Mouse (Mus musculus) hindbrain, embryonic 11.5 days (tissue): ENCODE data around the gene Ankrd6. TPM values are rescaled to one million over a fixed set of nuclear protein-coding genes. Genes with fewer than 3 reads are reported as not detected.

Experiments used
- ATAC-seq: fragments of 200-750 bp; cut with Nextera tagmentation; 2 replicates; pipeline ENCODE4 v1.8.0; 2017; ENCODE audit warnings: mild to moderate bottlenecking, moderate TSS enrichment, moderate library complexity; ENCODE audit not compliant: low FRiP score
- DNase-seq: peaks from one replicate; pipeline ENCODE4 v3.0.0-alpha.2; 2015; ENCODE audit warnings: low spot score
- H3K27ac ChIP-seq: fragments of 300-500 bp; sonication (generic); 2 replicates; pipeline ENCODE4 v1.5.1; 2014; ENCODE audit warnings: mild to moderate bottlenecking, low read depth, low read length
- H3K27me3 ChIP-seq: fragments of 300-500 bp; sonication (generic); 2 replicates; pipeline ENCODE4 v1.6.1; 2014; ENCODE audit warnings: mild to moderate bottlenecking, low read length, moderate library complexity, mixed read lengths; ENCODE audit not compliant: control insufficient read depth, insufficient read depth
- H3K36me3 ChIP-seq: fragments of 300-500 bp; sonication (generic); 2 replicates; pipeline ENCODE4 v1.6.1; 2014; ENCODE audit warnings: mild to moderate bottlenecking, low read length, moderate library complexity, mixed read lengths; ENCODE audit not compliant: control insufficient read depth, insufficient read depth
- H3K4me1 ChIP-seq: fragments of 300-500 bp; sonication (generic); replicated peaks from 2 replicates; pipeline ENCODE4 v1.6.1; 2014; ENCODE audit warnings: low read length, mixed read lengths; ENCODE audit not compliant: control insufficient read depth, insufficient read depth
- H3K4me2 ChIP-seq: fragments of 300-500 bp; sonication (generic); replicated peaks from 2 replicates; pipeline ENCODE4 v1.6.1; 2014; ENCODE audit warnings: mild to moderate bottlenecking, low read depth, low read length
- H3K4me3 ChIP-seq: fragments of 300-500 bp; sonication (generic); 2 replicates; pipeline ENCODE4 v1.5.1; 2014; ENCODE audit warnings: low read depth, low read length
- H3K9ac ChIP-seq: fragments of 300-500 bp; sonication (generic); 2 replicates; pipeline ENCODE4 v1.6.1; 2014; ENCODE audit warnings: low read depth, low read length
- H3K9me3 ChIP-seq: fragments of 300-500 bp; sonication (generic); 2 replicates; pipeline ENCODE4 v1.6.1; 2016; ENCODE audit warnings: low read length; ENCODE audit not compliant: control insufficient read depth
- WGBS: fragments of 180-500 bp; shearing (Covaris S2); extraction: QIAGEN DNeasy Blood & Tissue Kit; methylation state at CpG from one replicate; pipeline ENCODE4 v1.1.7; 2014; 5-methylcytosine and 5-hydroxymethylcytosine counted together
- polyA plus RNA-seq: library from polyadenylated mRNA; unstranded; fragments of >200 nt; fragmentation: Nextera tagmentation; extraction: Ambion mirVana; gene quantifications from 2 replicates; pipeline ENCODE4 v1.2.1, GENCODE M21; 2014

The Ankrd6 gene
- polyA plus RNA-seq, 1 experiment from 2014 or later = 22.4 TPM

GRCm38 (mm10) chr4:32828385-32829077 lies 122.1 kb downstream of the Ankrd6 start:
- no peak overlapping the region for H3K4me2 ChIP-seq
- no peak overlapping the region for H3K27ac ChIP-seq
- H3K4me1 ChIP-seq = no peaks in the 10 kb centered on the region
- no peak overlapping the region for H3K4me3 ChIP-seq
- H3K27me3 ChIP-seq = no peaks in the 10 kb centered on the region
- H3K9me3 ChIP-seq = no peaks in the 10 kb centered on the region
- no peak for DNase-seq
- 89% methylated on average over 10 of the region's 10 CpGs for WGBS
- no peak overlapping the region for H3K9ac ChIP-seq
- H3K36me3 ChIP-seq = no peaks in the 10 kb centered on the region
- no peak for ATAC-seq

- no peak overlapping the region for H3K4me3 ChIP-seq
- no peaks in the 10 kb centered on the region for H3K4me1 ChIP-seq
- no peaks in the 10 kb centered on the region for H3K27me3 ChIP-seq
- H3K4me2 ChIP-seq = no peak overlapping the region
- DNase-seq (no peak), ATAC-seq (no peak)
- WGBS = 77% methylated on average over 7 of the region's 7 CpGs
- H3K36me3 ChIP-seq = no peaks in the 10 kb centered on the region
- no peaks in the 10 kb centered on the region for H3K9me3 ChIP-seq
- H3K27ac ChIP-seq = no peak overlapping the region
- no peak overlapping the region for H3K9ac ChIP-seq
Measured at GRCm38 (mm10) chr4:32826925-32827324, 123.7 kb downstream of the Ankrd6 start.

DNA sequence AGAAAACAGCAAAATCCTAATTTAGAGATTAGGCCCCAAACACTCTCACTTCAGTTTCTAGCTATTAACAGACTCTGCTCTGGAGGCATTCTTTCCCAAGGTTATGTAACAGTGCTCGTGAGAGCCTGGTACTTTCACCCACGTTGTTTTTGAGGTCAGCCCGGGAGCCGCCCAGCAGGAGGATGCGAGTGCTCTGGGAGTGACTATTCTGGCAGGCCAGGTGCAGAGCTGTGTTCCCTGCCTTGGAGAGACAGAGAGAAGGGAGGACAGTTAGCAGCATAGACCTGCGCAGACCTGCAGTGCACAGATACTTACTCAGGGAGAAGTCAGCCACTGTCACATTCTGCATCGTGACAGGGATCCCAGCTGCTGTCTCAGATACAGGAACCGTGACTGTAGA lies 126.4 kb downstream of the Ankrd6 start:
- H3K4me2 ChIP-seq = no peak overlapping the region
- no peaks in the 10 kb centered on the region for H3K4me1 ChIP-seq
- 59% methylated on average over 8 of the region's 8 CpGs for WGBS
- DNase-seq (no peak), ATAC-seq (no peak)
- H3K27me3 ChIP-seq = no peaks in the 10 kb centered on the region
- H3K9me3 ChIP-seq = no peaks in the 10 kb centered on the region
- H3K4me3 ChIP-seq = no peak overlapping the region
- H3K27ac ChIP-seq = no peak overlapping the region
- H3K9ac ChIP-seq = no peak overlapping the region
- H3K36me3 ChIP-seq = 0 out of 2 replicates have a peak, but pooled peaks cover 3% of the 10 kb centered on the region

DNA sequence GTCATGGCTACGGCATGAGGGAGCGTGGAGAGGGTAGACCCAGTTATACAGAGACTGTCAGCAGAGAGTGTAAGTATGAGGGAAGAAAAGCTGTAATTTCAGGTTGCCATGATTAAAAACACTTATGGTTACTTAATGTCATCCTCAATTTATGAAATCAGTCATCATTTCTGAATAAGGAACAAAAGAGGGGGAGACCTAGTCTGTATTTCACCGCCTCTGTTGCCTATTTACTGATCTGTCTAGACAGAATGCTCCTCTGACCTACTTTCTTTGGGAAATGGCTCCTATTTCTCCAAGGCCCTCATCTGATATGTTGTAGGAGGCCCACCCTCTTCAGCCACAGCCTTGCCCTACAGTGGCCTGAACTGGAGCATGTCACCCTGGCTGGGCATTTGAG lies 130.0 kb downstream of the Ankrd6 start:
- Histone ChIP-seq H3K9ac (no peak overlapping the region), H3K4me3 (no peak overlapping the region), H3K36me3 (0 out of 2 replicates have a peak, but pooled peaks cover 3% of the 10 kb centered on the region), H3K4me1 (no peaks in the 10 kb centered on the region), H3K27ac (no peak overlapping the region), H3K9me3 (no peaks in the 10 kb centered on the region), H3K27me3 (no peaks in the 10 kb centered on the region), H3K4me2 (no peak overlapping the region)
- 91% methylated on average over 3 of the region's 3 CpGs for WGBS
- no peak for ATAC-seq
- DNase-seq = no peak

- Histone ChIP-seq H3K36me3 (peaks cover 5% of the 10 kb centered on the region; the same call in 1 of the 2 replicates), H3K9ac (no peak overlapping the region), H3K4me3 (no peak overlapping the region), H3K27ac (no peak overlapping the region), H3K4me2 (no peak overlapping the region), H3K9me3 (no peaks in the 10 kb centered on the region), H3K4me1 (no peaks in the 10 kb centered on the region), H3K27me3 (no peaks in the 10 kb centered on the region)
- ATAC-seq (no peak), DNase-seq (no peak)
- WGBS = 79% methylated on average over 5 of the region's 5 CpGs
Measured at GRCm38 (mm10) chr4:32817478-32817877, 133.2 kb downstream of the Ankrd6 start.

DNA sequence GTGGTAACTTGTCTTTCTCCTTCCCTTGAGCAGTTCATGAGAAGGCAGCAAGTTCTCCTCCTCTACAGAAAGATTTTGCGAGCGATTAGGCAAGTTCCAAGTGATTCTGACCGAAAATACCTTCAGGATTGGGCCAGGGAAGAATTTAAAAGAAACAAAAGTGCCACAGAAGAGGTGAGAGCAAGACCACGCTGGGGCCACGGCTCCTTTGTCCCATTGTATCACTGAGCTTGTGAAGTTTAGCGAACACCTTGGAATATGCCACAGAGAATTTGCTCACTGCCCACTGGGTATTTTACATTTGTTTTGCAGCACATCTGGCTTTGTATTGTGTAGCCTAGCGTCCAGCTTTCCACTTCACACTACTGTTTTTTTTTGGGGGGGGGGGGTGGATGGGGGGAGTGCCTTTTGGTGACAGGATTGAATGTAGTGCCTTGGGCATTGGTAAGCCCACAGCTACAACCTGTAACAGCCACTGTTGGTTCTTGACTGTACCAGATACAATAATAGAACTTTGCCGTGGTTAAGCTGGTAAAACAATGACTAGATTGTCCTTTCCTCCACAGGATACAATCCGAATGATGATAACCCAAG lies 150.0 kb downstream of the Ankrd6 start:
- H3K27ac ChIP-seq = peak overlapping the region; percentile 98
- peak overlapping the region; percentile 68 for H3K4me2 ChIP-seq
- H3K27me3 ChIP-seq = no peaks in the 10 kb centered on the region
- no peaks in the 10 kb centered on the region for H3K36me3 ChIP-seq
- DNase-seq (no peak), ATAC-seq (peak; percentile 62; the same call in 1 of the 2 replicates)
- peaks cover 3% of the 10 kb centered on the region for H3K4me1 ChIP-seq
- WGBS = 13% methylated on average over 9 of the region's 9 CpGs
- H3K9ac ChIP-seq = peak overlapping the region; percentile 98
- H3K4me3 ChIP-seq = peak overlapping the region; percentile 76
- H3K9me3 ChIP-seq = no peaks in the 10 kb centered on the region

DNA sequence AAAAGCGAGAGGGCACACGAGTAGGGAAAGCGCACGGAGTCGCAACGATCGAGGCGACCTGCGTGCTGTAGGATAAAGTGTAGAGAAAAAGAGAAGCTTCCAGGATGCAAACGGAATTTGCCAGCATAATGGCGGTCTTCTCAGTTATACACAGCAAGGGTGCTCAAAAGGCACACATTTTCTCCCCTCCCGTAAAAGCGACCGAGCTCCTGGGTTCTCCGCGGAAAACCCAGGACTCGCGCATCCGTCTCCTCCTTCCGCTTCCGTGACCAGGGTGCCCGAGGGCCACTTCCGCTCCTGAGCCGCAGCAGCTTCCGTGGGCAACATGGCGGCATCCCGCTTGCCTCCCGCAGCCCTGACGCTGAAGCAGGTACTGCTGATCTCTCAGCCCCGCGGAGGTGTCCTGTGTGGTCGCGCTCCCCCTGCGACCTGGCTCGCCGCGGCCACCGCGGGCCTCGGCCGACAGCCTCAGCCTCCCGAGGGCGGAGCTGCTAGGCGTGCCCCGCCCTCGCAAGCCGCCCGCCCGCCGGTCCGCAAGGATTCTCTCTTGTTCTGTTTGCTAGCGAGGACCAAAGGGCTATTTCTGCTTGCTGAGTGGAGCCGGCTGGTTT lies 150.6 kb downstream of the Ankrd6 start, which contains the start of gene Lyrm2:
Gene Lyrm2, plus strand, starts transcription at position 288 of the 611 bp plus-strand sequence.
- WGBS = under 1% methylated on average over 53 of the region's 53 CpGs
- peak; percentile 91 for ATAC-seq

GRCm38 (mm10) chr4:32798976-32799375 lies 151.7 kb downstream of the Ankrd6 start:
- DNase-seq (no peak), ATAC-seq (no peak)
- Histone ChIP-seq H3K36me3 (no peaks in the 10 kb centered on the region), H3K4me2 (no peak overlapping the region), H3K4me3 (no peak overlapping the region), H3K9ac (no peak overlapping the region), H3K27me3 (no peaks in the 10 kb centered on the region), H3K27ac (no peak overlapping the region), H3K9me3 (no peaks in the 10 kb centered on the region), H3K4me1 (peaks cover 3% of the 10 kb centered on the region)
- 94% methylated on average over 4 of the region's 4 CpGs for WGBS

More for the DNA sequence above, 150.6 kb downstream of the Ankrd6 start, which contains the start of gene Lyrm2:
- peaks cover 3% of the 10 kb centered on the region for H3K4me1 ChIP-seq
- H3K4me2 ChIP-seq = peak within 1 kb of the TSS; percentile 68
- no peaks in the 10 kb centered on the region for H3K9me3 ChIP-seq
- H3K27ac ChIP-seq = peak within 1 kb of the TSS; percentile 98
- no peaks in the 10 kb centered on the region for H3K27me3 ChIP-seq
- H3K36me3 ChIP-seq = no peaks in the 10 kb centered on the region
- peak; percentile 85 for DNase-seq
- H3K9ac ChIP-seq = peak within 1 kb of the TSS; percentile 98
- peak within 1 kb of the TSS; percentile 76 for H3K4me3 ChIP-seq
